Mouse (Mus musculus): ENCODE results near the gene Klf14. TPM values are rescaled to one million over a fixed set of nuclear protein-coding genes. Genes with fewer than 3 reads are reported as not detected.

Klf14 gene
- total RNA-seq, 1 experiment: 0.13 TPM

DNA sequence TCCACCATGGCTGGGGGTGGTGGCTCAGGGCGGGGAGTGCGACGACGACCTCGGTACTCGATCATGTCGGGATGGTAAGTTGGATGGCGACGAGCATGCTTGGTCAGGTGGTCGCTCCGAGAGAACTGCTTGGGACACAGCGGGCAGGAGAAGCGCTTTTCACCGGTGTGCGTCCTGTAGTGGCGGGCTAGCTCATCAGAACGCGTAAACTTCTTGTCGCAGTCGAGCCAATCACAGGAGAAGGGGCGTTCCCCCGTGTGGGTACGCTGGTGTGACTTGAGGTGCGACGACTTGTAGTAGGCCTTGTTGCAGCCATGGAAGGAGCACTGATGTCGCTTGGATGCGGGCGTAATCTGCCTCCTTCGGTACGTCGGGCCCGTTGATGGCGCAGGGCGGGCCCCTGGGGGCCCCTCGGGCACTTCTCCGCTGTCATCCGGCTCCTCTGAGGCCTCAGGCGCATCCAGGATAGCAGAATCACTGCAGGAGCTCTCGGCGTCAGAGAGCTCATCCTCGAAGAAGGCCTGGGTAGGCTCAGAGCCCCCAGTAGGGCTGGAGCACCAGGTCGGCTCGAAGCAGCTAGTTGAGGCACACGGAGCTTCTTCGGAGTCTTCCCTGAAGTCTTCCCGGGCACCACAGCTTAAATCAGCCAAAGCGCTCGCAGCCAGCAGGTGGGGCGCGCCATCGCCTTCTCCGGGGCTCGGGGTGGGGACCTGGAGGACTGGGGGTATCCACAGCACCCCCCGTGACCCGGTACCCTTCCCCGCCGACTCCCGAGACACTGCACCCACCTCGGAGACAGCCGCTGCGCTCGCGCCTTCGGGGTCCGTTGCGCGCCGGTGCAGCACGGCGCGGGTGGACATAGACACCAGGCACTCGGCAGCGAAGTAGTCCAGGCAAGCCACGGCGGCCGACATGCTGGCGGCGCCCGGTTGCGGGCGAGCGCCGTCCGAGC is 818 bp downstream of the Klf14 start:
- H3K9ac ChIP-seq (ENCODE audit: insufficient read depth, low read depth, low read length, poor library complexity, severe bottlenecking): peak overlapping the region; percentile 39
- H3K4me3 ChIP-seq (ENCODE audit: insufficient read depth in 1 of 2, low read depth in 1 of 2, low read length in 2 of 2, poor library complexity in 1 of 2, severe bottlenecking in 1 of 2): peak overlapping the region; percentile 61 to 76
- in situ Hi-C loops (cut with MboI; ENCODE audit: low sequenced_read_pairs in 2 of 2, unreplicated experiment in 2 of 2): no loop called here
- peaks cover 0 to 6% of the 10 kb centered on the region in 2 experiments; a peak in 1 of 4 replicates for H3K4me1 ChIP-seq (ENCODE audit: control insufficient read depth in 2 of 2, insufficient read depth in 2 of 2, low read length in 2 of 2, poor library complexity in 1 of 2)
- H3K36me3 ChIP-seq (ENCODE audit: control insufficient read depth, insufficient read depth, low read length, poor library complexity, severe bottlenecking): no peaks in the 10 kb centered on the region
- no peaks in the 10 kb centered on the region for H3K9me3 ChIP-seq (ENCODE audit: control insufficient read depth, insufficient read depth, low read depth, low read length)
- DNase-seq (ENCODE audit: low read depth, low spot score): peak; percentile 36
- TF ChIP-seq ZC3H11A (IDR thresholded peaks at IDR 0.05; ENCODE audit: borderline replicate concordance, low read depth, low read length): no peak
- no peak for TF ChIP-seq HCFC1 (IDR thresholded peaks at IDR 0.05; ENCODE audit: borderline replicate concordance, insufficient read depth, low read length)
- no peak for TF ChIP-seq MAFK (IDR thresholded peaks at IDR 0.05; ENCODE audit: insufficient read depth, low read depth, low read length)
- no peak for TF ChIP-seq ZNF384 (IDR thresholded peaks at IDR 0.05; ENCODE audit: low read depth, low read length)
- TF ChIP-seq CHD2 (IDR thresholded peaks at IDR 0.05; ENCODE audit: low read depth, low read length): no peak
- H3K27ac ChIP-seq (ENCODE audit: insufficient read depth, low read depth, low read length, poor library complexity, severe bottlenecking): no peak overlapping the region

DNA sequence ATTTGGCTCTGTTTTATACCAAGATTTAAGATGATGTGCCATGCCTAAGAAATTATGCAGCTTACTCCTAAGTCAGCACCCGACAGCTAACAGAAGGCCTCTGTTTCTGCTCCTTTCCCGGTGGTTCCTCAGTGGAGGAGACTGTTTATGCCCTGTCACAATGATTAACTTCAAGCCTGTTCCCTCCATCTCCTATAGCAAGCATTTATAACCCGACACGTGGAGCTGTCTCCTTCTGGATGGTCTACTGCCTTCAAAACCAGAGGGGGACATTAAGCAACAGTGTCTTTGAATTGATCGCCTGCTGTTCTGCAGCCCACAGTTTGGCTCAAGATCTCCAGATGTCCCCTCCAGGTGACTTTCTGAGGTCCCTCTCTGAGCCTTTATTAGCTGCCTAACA is 19.6 kb downstream of the Klf14 start:
- no peak for DNase-seq (ENCODE audit: low read depth, low spot score)
- H3K9ac ChIP-seq (ENCODE audit: insufficient read depth, low read depth, low read length, poor library complexity, severe bottlenecking): no peak overlapping the region
- H3K9me3 ChIP-seq (ENCODE audit: control insufficient read depth, insufficient read depth, low read depth, low read length): no peaks in the 10 kb centered on the region
- H3K4me3 ChIP-seq (ENCODE audit: insufficient read depth in 1 of 2, low read depth in 1 of 2, low read length in 2 of 2, poor library complexity in 1 of 2, severe bottlenecking in 1 of 2): no peak overlapping the region
- no peaks in the 10 kb centered on the region for H3K36me3 ChIP-seq (ENCODE audit: control insufficient read depth, insufficient read depth, low read length, poor library complexity, severe bottlenecking)
- H3K4me1 ChIP-seq (ENCODE audit: control insufficient read depth in 2 of 2, insufficient read depth in 2 of 2, low read length in 2 of 2, poor library complexity in 1 of 2): no peaks in the 10 kb centered on the region
- in situ Hi-C loops (cut with MboI; ENCODE audit: low sequenced_read_pairs in 2 of 2, unreplicated experiment in 2 of 2): no loop called here
- TF ChIP-seq ZNF384 (IDR thresholded peaks at IDR 0.05; ENCODE audit: low read depth, low read length) (no peak), CHD2 (IDR thresholded peaks at IDR 0.05; ENCODE audit: low read depth, low read length) (no peak), HCFC1 (IDR thresholded peaks at IDR 0.05; ENCODE audit: borderline replicate concordance, insufficient read depth, low read length) (no peak), ZC3H11A (IDR thresholded peaks at IDR 0.05; ENCODE audit: borderline replicate concordance, low read depth, low read length) (no peak), MAFK (IDR thresholded peaks at IDR 0.05; ENCODE audit: insufficient read depth, low read depth, low read length) (no peak)
- no peak overlapping the region for H3K27ac ChIP-seq (ENCODE audit: insufficient read depth, low read depth, low read length, poor library complexity, severe bottlenecking)

DNA sequence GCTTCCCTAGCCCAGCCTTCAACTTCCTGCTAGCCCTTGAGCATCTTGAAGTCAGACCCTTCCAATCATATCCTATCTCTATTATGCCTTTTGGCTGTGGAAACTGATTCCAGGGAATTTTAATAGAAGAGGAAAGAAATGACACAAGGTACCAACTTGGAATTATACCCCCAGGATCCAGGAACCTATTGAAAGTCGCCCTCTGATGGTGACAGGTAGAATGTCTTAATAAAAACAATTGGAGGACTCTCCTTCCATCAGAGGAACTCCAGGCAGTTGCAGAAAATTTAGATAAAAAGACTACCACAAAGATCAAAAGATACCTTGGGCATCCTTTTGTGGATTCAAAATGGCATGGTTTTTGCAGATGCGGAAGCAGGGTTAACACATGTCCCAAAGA is 36.1 kb downstream of the Klf14 start:
- no peak overlapping the region for H3K4me3 ChIP-seq (ENCODE audit: insufficient read depth in 1 of 2, low read depth in 1 of 2, low read length in 2 of 2, poor library complexity in 1 of 2, severe bottlenecking in 1 of 2)
- no peaks in the 10 kb centered on the region for H3K36me3 ChIP-seq (ENCODE audit: control insufficient read depth, insufficient read depth, low read length, poor library complexity, severe bottlenecking)
- H3K9ac ChIP-seq (ENCODE audit: insufficient read depth, low read depth, low read length, poor library complexity, severe bottlenecking): no peak overlapping the region
- DNase-seq (ENCODE audit: low read depth, low spot score): no peak
- in situ Hi-C loops (cut with MboI; ENCODE audit: low sequenced_read_pairs in 2 of 2, unreplicated experiment in 2 of 2): no loop called here
- no peaks in the 10 kb centered on the region for H3K9me3 ChIP-seq (ENCODE audit: control insufficient read depth, insufficient read depth, low read depth, low read length)
- H3K4me1 ChIP-seq (ENCODE audit: control insufficient read depth in 2 of 2, insufficient read depth in 2 of 2, low read length in 2 of 2, poor library complexity in 1 of 2): no peaks in the 10 kb centered on the region
- no peak overlapping the region for H3K27ac ChIP-seq (ENCODE audit: insufficient read depth, low read depth, low read length, poor library complexity, severe bottlenecking)
- 0 out of 2 replicates have a peak, but pooled peaks have one; percentile 20 for TF ChIP-seq ZC3H11A (IDR thresholded peaks at IDR 0.05; ENCODE audit: borderline replicate concordance, low read depth, low read length)
- TF ChIP-seq MAFK (IDR thresholded peaks at IDR 0.05; ENCODE audit: insufficient read depth, low read depth, low read length): no peak

DNA sequence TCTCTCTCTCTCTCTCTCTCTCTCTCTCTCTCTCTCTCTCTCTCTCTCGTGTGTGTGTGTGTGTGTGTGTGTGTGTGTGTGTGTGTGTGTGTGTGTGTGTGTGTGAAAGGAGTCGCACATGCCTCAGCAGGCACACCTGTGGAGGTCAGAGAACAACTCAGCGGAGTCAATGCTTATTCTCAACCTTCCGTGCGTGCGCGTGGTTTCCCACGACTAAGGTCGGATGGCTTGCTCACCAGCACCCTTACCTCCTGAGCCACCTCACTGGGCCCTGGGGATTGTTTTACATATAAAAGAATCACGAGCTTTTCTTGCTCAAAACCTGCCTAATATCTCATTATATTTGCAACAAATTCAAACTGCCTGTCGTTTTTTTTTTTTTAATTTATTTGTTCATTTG is 37.1 kb downstream of the Klf14 start:
- TF ChIP-seq ZNF384 (IDR thresholded peaks at IDR 0.05; ENCODE audit: low read depth, low read length) (no peak), CHD2 (IDR thresholded peaks at IDR 0.05; ENCODE audit: low read depth, low read length) (no peak), MAFK (IDR thresholded peaks at IDR 0.05; ENCODE audit: insufficient read depth, low read depth, low read length) (no peak)
- in situ Hi-C loops (cut with MboI; ENCODE audit: low sequenced_read_pairs in 2 of 2, unreplicated experiment in 2 of 2): no loop called here

More for the DNA sequence above, 37.1 kb downstream of the Klf14 start:
- Histone ChIP-seq H3K36me3 (ENCODE audit: control insufficient read depth, insufficient read depth, low read length, poor library complexity, severe bottlenecking) (no peaks in the 10 kb centered on the region), H3K27ac (ENCODE audit: insufficient read depth, low read depth, low read length, poor library complexity, severe bottlenecking) (no peak overlapping the region), H3K9ac (ENCODE audit: insufficient read depth, low read depth, low read length, poor library complexity, severe bottlenecking) (no peak overlapping the region), H3K4me1 (ENCODE audit: control insufficient read depth in 2 of 2, insufficient read depth in 2 of 2, low read length in 2 of 2, poor library complexity in 1 of 2) (no peaks in the 10 kb centered on the region), H3K4me3 (ENCODE audit: insufficient read depth in 1 of 2, low read depth in 1 of 2, low read length in 2 of 2, poor library complexity in 1 of 2, severe bottlenecking in 1 of 2) (no peak overlapping the region), H3K9me3 (ENCODE audit: control insufficient read depth, insufficient read depth, low read depth, low read length) (no peaks in the 10 kb centered on the region)
- DNase-seq (ENCODE audit: low read depth, low spot score): no peak
